Comparison of ENCODE assay signal across 8 mouse cellular contexts in genomic region chr9:66514256-66514770, GRCm38 (mm10). TPM values are rescaled to one million over a fixed set of nuclear protein-coding genes. Genes with fewer than 3 reads are reported as not detected.
DNase-seq lines count a peak whose midpoint lies in the region; TF ChIP-seq lines count a peak whose summit lies in the region.

Fbxl22 (minus strand) TSS chr9:66514593.

- peaks cover 53% of the 10 kb centered on the region for H3K4me1 ChIP-seq in E14TG2a.4 (replicated peaks; ENCODE audit: low read depth, low read length)
- peaks cover 20% of the 10 kb centered on the region for H3K4me1 ChIP-seq in embryonic fibroblast, embryonic 13.5 days (ENCODE audit: control insufficient read depth, insufficient read depth, low read length)

- H3K4me3 ChIP-seq in E14TG2a.4 (replicated peaks; ENCODE audit: low read length): peak within 1 kb of the TSS; percentile 98
- H3K4me3 ChIP-seq in embryonic fibroblast, embryonic 13.5 days (ENCODE audit: insufficient read depth, low read length): no peak within 1 kb of the TSS

- peaks cover 40% of the 10 kb centered on the region for H3K36me3 ChIP-seq in E14TG2a.4 (ENCODE audit: insufficient read depth, low read length)

- no peak for TF ChIP-seq POLR2A in embryonic fibroblast, embryonic 13.5 days (IDR thresholded peaks at IDR 0.05; ENCODE audit: low read depth, low read length)

- H3K9me3 ChIP-seq in E14TG2a.4 (ENCODE audit: low read length): no peaks in the 10 kb centered on the region

- peak; percentile 93 for TF ChIP-seq CTCF in E14TG2a.4 (conservative IDR thresholded peaks at IDR 0.05; ENCODE audit: low read length)
- TF ChIP-seq CTCF in embryonic fibroblast, embryonic 13.5 days (IDR thresholded peaks at IDR 0.05; ENCODE audit: borderline replicate concordance, insufficient read depth, low read length): peak; percentile 39; the same call in 1 of the 2 replicates

- no peaks in the 10 kb centered on the region for H3K27me3 ChIP-seq in E14TG2a.4 (ENCODE audit: insufficient read depth, low read length)

- DNase-seq in T-cell, adult 2 months (ENCODE audit: low spot score): peak; percentile 33
- peak; percentile 62 to 71 for DNase-seq in heart, postnatal 14 days
- DNase-seq in kidney, postnatal 36 days: peak; percentile 66 to 83
- peak; percentile 71 for DNase-seq in lung, postnatal 25 days (ENCODE audit: low spot score)
- DNase-seq in thymus, postnatal 0 days (ENCODE audit: low spot score): peak; percentile 50
- no peak for DNase-seq in layer of hippocampus, postnatal 36 days

- no peak within 1 kb of the TSS for H3K27ac ChIP-seq in embryonic fibroblast, embryonic 13.5 days (ENCODE audit: insufficient read depth, low read length)

- intact Hi-C loops in heart, postnatal 14 days (cut with DNase I): loop anchor here (2.0 to 10.0 kb wide), 4 partner anchors 78 to 310 kb away; partner anchors contain the start of gene Usp3

RNA-seq across cellular contexts. Expression of gene Fbxl22, which starts in this region (rescaled TPM):
- polyA plus RNA-seq in embryonic fibroblast, embryonic 13.5 days (2011; ENCODE audit: insufficient read length, low read depth, missing spikeins): 0.65 and 0.87 TPM in 2 replicates
- 10 to 100 TPM; 48.3 to 59.1 TPM for total RNA-seq in heart, postnatal 14 days (2021)
- 1.3 and 1.8 TPM in 2 replicates for polyA plus RNA-seq in thymus, postnatal 0 days (2015; fragmentation: Nextera tagmentation; extraction: Ambion mirVana)
- total RNA-seq in layer of hippocampus, postnatal 36 days (2021): under 1 TPM; 0.28 to 0.35 TPM

Comparison
In these comparisons a context has a peak if more than half of its experiments do, and no peak if none do; other contexts are left out.
1. RNA of gene Fbxl22 (total RNA-seq): 48.3 to 59.1 TPM in heart, postnatal 14 days; 0.28 to 0.35 TPM in layer of hippocampus, postnatal 36 days; every median in the first group is over 10 times any median in the second.
2. DNase-seq: peak in T-cell, adult 2 months (single experiment), heart, postnatal 14 days (2 of 2), kidney, postnatal 36 days (2 of 2), lung, postnatal 25 days (single experiment) and thymus, postnatal 0 days (single experiment); none in layer of hippocampus, postnatal 36 days (0 of 2).